Mouse (Mus musculus) heart, postnatal 25 days (tissue): ENCODE data around the gene Scrt2. TPM values are rescaled to one million over a fixed set of nuclear protein-coding genes. Genes with fewer than 3 reads are reported as not detected.

Source experiments
- DNase-seq: peaks from one replicate; pipeline ENCODE4 v3.0.0; 2022; ENCODE audit warnings: low spot score
- intact Hi-C: fragments of 180-260 bp; cut with DNase I; formaldehyde crosslinking; loops from one replicate; pipeline ENCODE4 v1.15.1; 2025
- total RNA-seq, 2 experiments: library from RNA; stranded (reverse); gene quantifications; 2 replicates each; pipeline ENCODE4 v1.2.3; 2021

Gene Scrt2
- total RNA-seq, 2 experiments from 2014 or later, result not detected

GRCm38 (mm10) chr2:152102369-152102768 lies 21.0 kb downstream of the Scrt2 start:
- DNase-seq, result no peak
- intact Hi-C loops, result no loop called here

- DNase-seq, result no peak
- intact Hi-C loops, result no loop called here
Observed at GRCm38 (mm10) chr2:152104711-152105317, 23.5 kb downstream of the Scrt2 start.

- peak; percentile 83 for DNase-seq
- intact Hi-C loops, result loop anchor here (2.0 kb wide), 1 partner anchor 77 kb away; no protein-coding TSS in a partner anchor
Observed at GRCm38 (mm10) chr2:152105318-152106224, 24.2 kb downstream of the Scrt2 start, which contains the start of gene Srxn1. Gene Srxn1, plus strand, starts transcription at chr2:152105516.

GRCm38 (mm10) chr2:152106225-152106595 lies 24.9 kb downstream of the Scrt2 start:
- DNase-seq, result no peak
- intact Hi-C loops, result loop anchor here (2.0 kb wide), 1 partner anchor 77 kb away; no protein-coding TSS in a partner anchor

- intact Hi-C loops, result loop anchor here (2.0 kb wide), 1 partner anchor 78 kb away; no protein-coding TSS in a partner anchor
- DNase-seq, result no peak
Observed at GRCm38 (mm10) chr2:152106597-152106996, 25.3 kb downstream of the Scrt2 start.

DNA sequence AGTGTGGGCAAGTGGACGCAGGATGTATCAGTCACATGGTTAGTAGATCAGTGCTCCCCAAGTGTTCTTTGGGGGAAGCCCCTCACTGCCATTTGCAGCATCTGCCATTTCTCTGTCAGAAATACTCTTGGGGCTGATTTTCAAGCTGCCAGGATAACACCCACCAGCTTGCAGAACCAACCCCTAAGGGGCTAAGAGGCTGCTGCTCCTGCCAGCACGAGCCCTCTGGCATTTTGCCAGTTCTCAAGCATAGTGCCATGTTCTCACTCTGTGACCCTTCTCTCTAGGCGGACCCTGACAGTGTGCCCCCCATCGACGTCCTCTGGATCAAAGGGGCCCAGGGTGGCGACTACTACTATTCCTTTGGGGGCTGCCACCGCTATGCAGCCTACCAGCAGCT lies 27.4 kb downstream of the Scrt2 start:
- intact Hi-C loops, result no loop called here
- no peak for DNase-seq

DNA sequence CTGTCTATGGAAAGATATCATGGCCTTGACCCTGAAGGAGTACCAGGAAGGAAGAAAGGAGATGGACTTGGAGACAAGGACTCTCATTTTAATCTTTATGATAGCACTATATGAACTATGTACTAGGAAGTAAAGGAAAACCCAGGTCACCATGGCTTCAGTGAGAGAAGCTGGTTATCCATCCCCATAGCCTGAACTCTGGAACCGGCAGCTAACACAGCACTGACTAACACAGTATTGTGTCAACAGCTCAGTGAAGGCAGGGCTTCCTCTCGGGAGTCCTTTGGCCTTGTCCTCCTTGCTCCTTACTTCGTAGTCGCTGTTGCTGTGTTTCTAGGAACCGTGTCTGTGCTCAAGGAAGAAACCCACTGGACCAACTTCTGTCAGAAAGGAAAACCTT lies 28.1 kb downstream of the Scrt2 start:
- no peak for DNase-seq
- intact Hi-C loops, result no loop called here

DNA sequence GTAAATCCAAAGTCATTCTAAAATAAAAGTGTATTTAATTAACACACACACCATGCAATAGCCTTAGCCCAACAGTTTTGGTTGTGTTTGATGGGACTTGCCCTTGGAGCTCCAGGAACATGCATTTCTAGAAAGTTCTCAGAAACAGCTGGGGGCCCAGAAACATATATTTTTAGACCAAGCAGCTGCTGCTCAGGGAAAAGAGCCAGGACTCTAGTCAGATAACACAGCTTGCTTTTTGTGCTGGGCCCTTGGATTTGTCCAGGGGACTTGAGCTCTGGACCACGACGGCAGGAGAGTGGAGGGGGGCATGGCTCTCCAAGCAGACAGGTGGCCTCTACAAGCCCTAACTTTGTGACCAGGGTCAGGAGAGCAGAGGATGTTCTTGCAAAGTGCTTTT lies 30.0 kb downstream of the Scrt2 start:
- DNase-seq, result no peak
- intact Hi-C loops, result loop anchor here (5.0 kb wide), 1 partner anchor 256 kb away; no protein-coding TSS in a partner anchor

DNA sequence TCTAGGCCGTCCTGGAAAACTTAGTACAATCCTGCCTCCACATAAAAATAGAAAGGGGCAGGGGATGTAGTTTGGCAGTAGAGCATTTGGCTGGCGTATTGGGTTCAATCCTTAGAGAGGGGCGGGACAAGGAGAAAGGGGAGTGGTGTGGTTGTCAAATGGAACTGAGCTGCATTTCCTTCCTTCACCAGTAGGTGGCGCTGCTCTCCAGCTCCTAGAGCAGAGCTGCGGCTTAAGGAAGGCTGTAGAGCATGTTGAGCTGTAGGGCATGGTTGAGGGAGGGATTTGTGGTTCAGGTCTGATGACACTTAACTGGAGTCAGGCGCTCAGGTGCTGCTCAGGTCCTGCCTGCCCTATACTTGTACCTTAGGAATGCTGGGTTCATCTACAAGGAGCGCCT lies 30.6 kb downstream of the Scrt2 start:
- intact Hi-C loops, result loop anchor here (1.0 to 5.0 kb wide), 3 partner anchors 81 to 255 kb away; no protein-coding TSS in a partner anchor
- peak; percentile 63 for DNase-seq

GRCm38 (mm10) chr2:152112490-152112889 lies 31.2 kb downstream of the Scrt2 start:
- intact Hi-C loops, result loop anchor here (1.0 to 5.0 kb wide), 3 partner anchors 81 to 255 kb away; no protein-coding TSS in a partner anchor
- no peak for DNase-seq

GRCm38 (mm10) chr2:152112970-152113369 lies 31.6 kb downstream of the Scrt2 start:
- intact Hi-C loops, result loop anchor here (1.0 to 5.0 kb wide), 3 partner anchors 80 to 254 kb away; no protein-coding TSS in a partner anchor
- no peak for DNase-seq

GRCm38 (mm10) chr2:152114057-152114975 lies 33.0 kb downstream of the Scrt2 start:
- no peak for DNase-seq
- intact Hi-C loops, result loop anchor here (2.0 to 5.0 kb wide), 2 partner anchors 28 to 253 kb away; partner anchors contain the start of gene Tcf15

DNA sequence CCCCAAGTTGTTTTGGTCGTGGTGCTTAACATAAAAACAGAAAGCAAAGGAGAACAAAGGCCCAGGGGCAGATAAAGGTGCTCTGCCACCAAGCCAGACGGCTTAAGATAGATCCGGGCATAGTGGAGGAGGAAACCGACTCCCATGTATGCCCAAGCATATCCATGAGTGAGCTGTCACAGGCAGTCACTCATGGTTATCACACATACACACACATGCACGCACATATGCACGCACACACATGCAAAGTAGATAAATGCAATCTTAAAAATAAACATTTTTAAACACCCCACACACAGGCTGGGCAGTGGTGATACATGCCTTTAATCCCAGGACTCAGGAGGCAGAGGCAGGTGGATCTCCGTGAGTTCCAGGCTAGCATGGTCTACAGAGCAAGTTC lies 36.4 kb downstream of the Scrt2 start:
- intact Hi-C loops, result no loop called here
- DNase-seq, result no peak

DNA sequence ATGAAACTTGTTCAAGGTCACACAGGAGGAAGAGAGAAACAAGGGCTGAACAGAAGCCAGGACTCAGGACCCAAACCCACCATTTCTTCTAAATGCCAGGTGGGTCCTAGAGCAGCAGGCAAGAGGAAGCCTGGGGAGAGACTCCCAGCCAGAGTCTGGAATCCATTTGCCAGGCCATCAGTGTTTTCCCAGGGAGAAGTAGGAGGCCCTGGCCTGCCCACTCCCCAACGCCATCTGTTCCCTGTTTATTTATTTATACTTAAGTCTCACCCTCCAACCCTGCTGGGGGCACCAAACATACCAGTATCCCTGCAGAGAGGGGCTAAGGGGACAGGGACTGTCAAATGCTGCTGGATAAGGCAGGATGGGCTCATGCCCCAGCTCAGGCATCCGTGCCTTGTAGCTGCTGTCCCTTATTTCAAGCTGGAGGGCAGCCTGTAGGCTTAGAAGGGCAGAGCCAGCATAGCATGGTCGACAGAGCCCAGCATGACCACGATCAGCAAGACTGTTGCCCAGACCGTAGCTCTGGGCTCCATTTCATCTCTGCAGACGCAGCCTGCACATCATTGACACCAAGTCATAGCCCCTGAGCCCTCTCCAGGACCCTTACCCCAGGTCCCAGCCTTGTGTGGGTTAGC lies 38.0 kb downstream of the Scrt2 start:
- no peak for DNase-seq
- intact Hi-C loops, result no loop called here

DNA sequence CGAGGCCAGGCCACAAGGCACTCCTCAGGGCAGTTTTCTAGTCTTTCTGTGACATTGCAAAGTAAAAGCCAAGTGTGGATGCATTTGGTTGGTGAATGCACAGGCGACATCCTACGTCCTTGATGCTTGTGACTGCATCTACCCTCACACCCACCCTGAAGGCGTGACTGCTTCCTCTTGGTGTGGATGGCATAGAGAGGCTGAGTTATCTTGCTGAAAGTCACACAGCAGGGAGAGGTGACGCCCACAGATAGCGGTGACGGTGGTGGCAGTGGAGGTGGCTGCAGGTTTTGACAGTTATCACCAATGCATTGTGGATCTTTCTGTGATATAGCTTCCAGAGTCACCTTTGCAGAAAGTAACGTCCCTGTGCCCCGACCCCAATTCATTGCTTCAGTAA lies 41.6 kb downstream of the Scrt2 start:
- intact Hi-C loops, result no loop called here
- DNase-seq, result no peak

DNA sequence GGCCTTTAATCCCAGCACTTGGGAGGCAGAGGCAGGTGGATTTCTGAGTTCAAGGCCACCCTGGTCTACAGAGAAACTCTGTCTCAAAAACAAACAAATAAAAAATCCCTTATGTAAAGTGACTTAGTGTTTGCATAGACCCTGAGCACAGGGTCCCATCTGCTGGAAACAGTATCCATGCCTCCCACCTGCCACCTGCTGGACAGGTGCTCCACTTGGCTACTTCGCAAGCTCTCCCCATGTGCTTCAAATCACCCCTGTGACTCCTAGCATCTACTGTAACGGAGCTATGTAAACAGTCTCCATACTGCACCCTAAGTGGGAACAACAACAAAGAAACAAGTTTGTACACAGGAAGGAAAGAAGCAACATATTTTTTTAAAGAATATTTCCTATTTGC lies 47.3 kb downstream of the Scrt2 start:
- no peak for DNase-seq
- intact Hi-C loops, result no loop called here

GRCm38 (mm10) chr2:152129778-152130177 lies 48.4 kb downstream of the Scrt2 start:
- intact Hi-C loops, result no loop called here
- no peak for DNase-seq

- no peak for DNase-seq
- intact Hi-C loops, result no loop called here
Observed at GRCm38 (mm10) chr2:152132016-152132415, 50.7 kb downstream of the Scrt2 start.

GRCm38 (mm10) chr2:152132691-152133090 lies 51.4 kb downstream of the Scrt2 start:
- intact Hi-C loops, result no loop called here
- DNase-seq, result no peak
